In the genomic region with DNA sequence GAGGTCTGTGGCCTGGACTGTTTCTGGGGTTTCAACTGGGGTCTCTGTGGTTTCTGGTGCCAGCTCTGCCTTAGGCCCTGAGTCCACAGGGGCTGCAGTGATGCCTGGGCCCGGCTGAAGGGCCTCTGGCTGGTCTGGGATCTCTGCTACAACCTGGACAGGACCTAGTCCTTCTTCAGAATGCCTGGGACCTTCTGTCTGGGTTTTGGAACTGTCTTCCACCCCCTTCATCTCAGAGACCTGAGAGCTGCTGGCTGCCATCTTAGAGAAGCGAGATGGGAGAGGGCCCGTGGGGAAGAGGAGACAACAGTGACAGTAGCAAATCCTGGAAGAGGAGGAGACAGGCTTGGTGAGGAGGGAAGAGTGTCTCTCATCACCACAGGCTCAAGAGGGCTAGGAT, we compare ENCODE assay signal across 9 mouse cellular contexts. TPM values are rescaled to one million over a fixed set of nuclear protein-coding genes. Genes with fewer than 3 reads are reported as not detected.
A peak's percentile ranks its signal among the peaks of the same experiment; 100 is the strongest.
DNase-seq lines count a peak whose midpoint lies in the region; ATAC-seq and TF ChIP-seq lines count a peak whose summit lies in the region.
"Had no signal": no experiment of that assay in that cellular context is flagged by ENCODE, and none has a peak within 500 bp of the region (broad histone marks: within the 10 kb centered on the region; RNA-seq: fewer than 3 reads in every experiment).

No protein-coding gene starts in this region.

- ATAC-seq in embryonic facial prominence, embryonic 14.5 days (ENCODE audit: low read depth) = no peak
- ATAC-seq in intestine, embryonic 14.5 days (replicated peaks; ENCODE audit: low FRiP score, low TSS enrichment, low read depth) = no peak
- no peak for ATAC-seq in neural tube, embryonic 15.5 days (ENCODE audit: low FRiP score)

- H3K9ac ChIP-seq in embryonic facial prominence, embryonic 14.5 days (ENCODE audit: low read depth, low read length) = peak overlapping the region; percentile 78
- H3K9ac ChIP-seq in intestine, embryonic 14.5 days (ENCODE audit: low read length) = peak overlapping the region; percentile 59
- H3K9ac ChIP-seq in neural tube, embryonic 15.5 days (replicated peaks) = peak overlapping the region; percentile 77

- H3K4me3 ChIP-seq in left cerebral cortex, adult 2 months = peak overlapping the region; percentile 69
- peak overlapping the region; percentile 59 for H3K4me3 ChIP-seq in embryonic facial prominence, embryonic 14.5 days (ENCODE audit: low read depth, low read length)
- H3K4me3 ChIP-seq in intestine, embryonic 14.5 days (ENCODE audit: low read depth, low read length) = peak overlapping the region; percentile 52
- H3K4me3 ChIP-seq in neural tube, embryonic 15.5 days (replicated peaks) = peak overlapping the region; percentile 59

- TF ChIP-seq CTCF in left cerebral cortex, adult 2 months (IDR thresholded peaks at IDR 0.05) = no peak

- H3K4me2 ChIP-seq in embryonic facial prominence, embryonic 14.5 days (ENCODE audit: low read depth, low read length) = peak overlapping the region; percentile 83
- peak overlapping the region; percentile 82 for H3K4me2 ChIP-seq in intestine, embryonic 14.5 days (ENCODE audit: low read length)
- H3K4me2 ChIP-seq in neural tube, embryonic 15.5 days = peak overlapping the region; percentile 88

- H3K27ac ChIP-seq in left cerebral cortex, adult 2 months = peak overlapping the region; percentile 95
- peak overlapping the region; percentile 84 for H3K27ac ChIP-seq in embryonic facial prominence, embryonic 14.5 days (replicated peaks; ENCODE audit: low read depth, low read length)
- H3K27ac ChIP-seq in intestine, embryonic 14.5 days (ENCODE audit: low read depth) = peak overlapping the region; percentile 76; the same call in 1 of the 2 replicates
- H3K27ac ChIP-seq in neural tube, embryonic 15.5 days (replicated peaks) = peak overlapping the region; percentile 98

- peak; percentile 23 to 33 for DNase-seq in left cerebral cortex, adult 2 months (ENCODE audit: extremely low spot score in 1 of 2, low spot score in 2 of 2)
- DNase-seq in left cerebral cortex, adult 11 months (ENCODE audit: low spot score) = no peak
- DNase-seq in embryonic facial prominence, embryonic 14.5 days (ENCODE audit: low spot score) = no peak
- peak; percentile 49 for DNase-seq in intestine, embryonic 14.5 days (ENCODE audit: low spot score)
- DNase-seq in adrenal gland, postnatal 36 days = no peak
- no peak for DNase-seq in urinary bladder, postnatal 25 days (ENCODE audit: low spot score)
- DNase-seq in embryo, embryonic 9.5 days (ENCODE audit: extremely low spot score) = no peak
- DNase-seq: kidney, adult 9 months had no signal

- H3K9me3 ChIP-seq in embryonic facial prominence, embryonic 14.5 days (ENCODE audit: control insufficient read depth, low read length) = no peaks in the 10 kb centered on the region
- H3K9me3 ChIP-seq in intestine, embryonic 14.5 days (ENCODE audit: control insufficient read depth, low read length) = no peaks in the 10 kb centered on the region
- H3K9me3 ChIP-seq in neural tube, embryonic 15.5 days (replicated peaks) = no peaks in the 10 kb centered on the region

- intact Hi-C loops in left cerebral cortex, adult 2 months (cut with DNase I) = loop anchor here (5.0 kb wide), 1 partner anchor 198 kb away; no protein-coding TSS in a partner anchor

- peaks cover 37% of the 10 kb centered on the region for H3K36me3 ChIP-seq in embryonic facial prominence, embryonic 14.5 days (ENCODE audit: control insufficient read depth, insufficient read depth, low read length)
- peaks cover 34% of the 10 kb centered on the region for H3K36me3 ChIP-seq in intestine, embryonic 14.5 days (ENCODE audit: control insufficient read depth, insufficient read depth, low read length)
- H3K36me3 ChIP-seq in neural tube, embryonic 15.5 days = peaks cover 30% of the 10 kb centered on the region

- peaks cover 41% of the 10 kb centered on the region for H3K4me1 ChIP-seq in embryonic facial prominence, embryonic 14.5 days (ENCODE audit: control insufficient read depth, insufficient read depth, low read length)
- H3K4me1 ChIP-seq in intestine, embryonic 14.5 days (replicated peaks; ENCODE audit: control insufficient read depth, insufficient read depth, low read length) = peaks cover 60% of the 10 kb centered on the region
- peaks cover 90% of the 10 kb centered on the region for H3K4me1 ChIP-seq in neural tube, embryonic 15.5 days

- no peaks in the 10 kb centered on the region for H3K27me3 ChIP-seq in embryonic facial prominence, embryonic 14.5 days (replicated peaks; ENCODE audit: control insufficient read depth, insufficient read depth, low read length)
- H3K27me3 ChIP-seq in intestine, embryonic 14.5 days (replicated peaks; ENCODE audit: control insufficient read depth, insufficient read depth, low read length) = no peaks in the 10 kb centered on the region
- no peaks in the 10 kb centered on the region for H3K27me3 ChIP-seq in neural tube, embryonic 15.5 days (replicated peaks)

- WGBS in embryonic facial prominence, embryonic 14.5 days = 40% methylated on average over 3 of the region's 3 CpGs
- WGBS in intestine, embryonic 14.5 days = 63% methylated on average over 3 of the region's 3 CpGs
- WGBS in neural tube, embryonic 15.5 days = 55% methylated on average over 3 of the region's 3 CpGs

RNA-seq across cellular contexts. Expression of gene Gm42742, which starts 0.9 kb away (rescaled TPM):
- total RNA-seq in left cerebral cortex, adult 2 months (2021) = 10 to 100 TPM; 61.0 to 66.3 TPM
- 53.5 and 66.6 TPM in 2 replicates for polyA plus RNA-seq in embryonic facial prominence, embryonic 14.5 days (2014; fragmentation: Nextera tagmentation; extraction: Ambion mirVana)
- 41.8 and 46.3 TPM in 2 replicates for polyA plus RNA-seq in intestine, embryonic 14.5 days (2014; fragmentation: Nextera tagmentation; extraction: Ambion mirVana)
- polyA plus RNA-seq in neural tube, embryonic 15.5 days (2015; fragmentation: Nextera tagmentation; extraction: Ambion mirVana) = 18.8 and 54.5 TPM in 2 replicates
- 10 to 100 TPM; 28.9 to 29.6 TPM for total RNA-seq in adrenal gland, postnatal 36 days (2021)

RNA-seq across cellular contexts. Expression of gene Prrt2, which starts 1.0 kb away (rescaled TPM):
- 100 to 1,000 TPM; 214 to 216 TPM for total RNA-seq in left cerebral cortex, adult 2 months (2021)
- 19.5 and 21.6 TPM in 2 replicates for polyA plus RNA-seq in embryonic facial prominence, embryonic 14.5 days (2014; fragmentation: Nextera tagmentation; extraction: Ambion mirVana)
- 9.2 and 9.5 TPM in 2 replicates for polyA plus RNA-seq in intestine, embryonic 14.5 days (2014; fragmentation: Nextera tagmentation; extraction: Ambion mirVana)
- polyA plus RNA-seq in neural tube, embryonic 15.5 days (2015; fragmentation: Nextera tagmentation; extraction: Ambion mirVana) = 69.9 and 72.5 TPM in 2 replicates
- total RNA-seq in adrenal gland, postnatal 36 days (2021) = 1 to 10 TPM; 1.9 to 2.9 TPM

RNA-seq across cellular contexts. Expression of gene Pagr1a, which starts 2.9 kb away (rescaled TPM):
- 10 to 100 TPM; 15.1 to 27.1 TPM for total RNA-seq in left cerebral cortex, adult 2 months (2021)
- 12.8 and 30.5 TPM in 2 replicates for polyA plus RNA-seq in embryonic facial prominence, embryonic 14.5 days (2014; fragmentation: Nextera tagmentation; extraction: Ambion mirVana)
- 43.9 and 47.7 TPM in 2 replicates for polyA plus RNA-seq in intestine, embryonic 14.5 days (2014; fragmentation: Nextera tagmentation; extraction: Ambion mirVana)
- polyA plus RNA-seq in neural tube, embryonic 15.5 days (2015; fragmentation: Nextera tagmentation; extraction: Ambion mirVana) = 52.5 and 80.1 TPM in 2 replicates
- 10 to 100 TPM in 1 of 2 experiments, 1 to 10 TPM in 1; 4.4 to 15.1 TPM for total RNA-seq in adrenal gland, postnatal 36 days (2021)

RNA-seq across cellular contexts. Expression of gene Pagr1b, which starts 3.7 kb away (rescaled TPM):
- 1 to 10 TPM in 1 of 2 experiments, not detected in 1; 1.2 TPM for total RNA-seq in left cerebral cortex, adult 2 months (2021)
- 0.39 TPM in 1 of 2 replicates, not detected in the other for polyA plus RNA-seq in embryonic facial prominence, embryonic 14.5 days (2014; fragmentation: Nextera tagmentation; extraction: Ambion mirVana)
- polyA plus RNA-seq in intestine, embryonic 14.5 days (2014; fragmentation: Nextera tagmentation; extraction: Ambion mirVana) = 0.45 and 0.86 TPM in 2 replicates
- polyA plus RNA-seq in neural tube, embryonic 15.5 days (2015; fragmentation: Nextera tagmentation; extraction: Ambion mirVana) = 0.79 and 1.2 TPM in 2 replicates
- total RNA-seq in adrenal gland, postnatal 36 days (2021) = 1 to 10 TPM in 1 of 2 experiments, not detected in 1; 3.0 TPM

RNA-seq across cellular contexts. Expression of gene Mvp, which starts 5.6 kb away (rescaled TPM):
- total RNA-seq in left cerebral cortex, adult 2 months (2021) = 1 to 10 TPM; 7.2 to 8.3 TPM
- 9.5 and 9.9 TPM in 2 replicates for polyA plus RNA-seq in embryonic facial prominence, embryonic 14.5 days (2014; fragmentation: Nextera tagmentation; extraction: Ambion mirVana)
- polyA plus RNA-seq in intestine, embryonic 14.5 days (2014; fragmentation: Nextera tagmentation; extraction: Ambion mirVana) = 27.4 and 29.6 TPM in 2 replicates
- 5.2 and 11.6 TPM in 2 replicates for polyA plus RNA-seq in neural tube, embryonic 15.5 days (2015; fragmentation: Nextera tagmentation; extraction: Ambion mirVana)
- 100 to 1,000 TPM; 102 to 129 TPM for total RNA-seq in adrenal gland, postnatal 36 days (2021)

Comparison
In these comparisons a context has a peak if more than half of its experiments do, and no peak if none do; other contexts are left out.
1. DNase-seq: peak in left cerebral cortex, adult 2 months (2 of 2) and intestine, embryonic 14.5 days (single experiment); none in left cerebral cortex, adult 11 months (single experiment), embryonic facial prominence, embryonic 14.5 days (single experiment), adrenal gland, postnatal 36 days (0 of 2), urinary bladder, postnatal 25 days (single experiment) and embryo, embryonic 9.5 days (single experiment).
2. Peak in every context shown above with its lines, with median percentiles within 50 percentile points of each other: H3K27ac ChIP-seq, H3K4me3 ChIP-seq, H3K4me2 ChIP-seq and H3K9ac ChIP-seq.